Mouse (Mus musculus) ES-E14 (cell line): ENCODE measurements around the gene Esp38. TPM values are rescaled to one million over a fixed set of nuclear protein-coding genes. Genes with fewer than 3 reads are reported as not detected.
"Not testable (repeated sequence)": the region's sequence is repeated elsewhere in the genome, so short reads cannot be mapped to it uniquely, and the experiment has no call there.

Experiments used
- DNase-seq: peaks from one replicate; pipeline ENCODE4 v3.0.0-alpha.2; 2013; ENCODE audit warnings: low read depth, low spot score
- H3K27ac ChIP-seq: 2 replicates; pipeline ENCODE4 v1.5.1; 2012; ENCODE audit warnings: low read depth, mild to moderate bottlenecking, low read length, moderate library complexity, mixed read lengths; ENCODE audit not compliant: poor library complexity, insufficient read depth, severe bottlenecking
- H3K36me3 ChIP-seq: 2 replicates; pipeline ENCODE4 v1.6.1; 2012; ENCODE audit warnings: mild to moderate bottlenecking, low read length, moderate library complexity, mixed read lengths; ENCODE audit not compliant: control insufficient read depth, poor library complexity, insufficient read depth, severe bottlenecking
- H3K4me1 ChIP-seq, 2 experiments: fragments of 150-350 bp in 1 of 2; sonication (generic) in 1 of 2; 2 replicates each; pipeline ENCODE4 v1.6.1; 2012; ENCODE audit warnings: low read length in 2 of 2, mild to moderate bottlenecking in 1 of 2, mixed read lengths in 1 of 2; ENCODE audit not compliant: control insufficient read depth in 2 of 2, insufficient read depth in 2 of 2, poor library complexity in 1 of 2
- H3K4me3 ChIP-seq, 2 experiments: fragments of 150-350 bp in 1 of 2; sonication (generic) in 1 of 2; 2 replicates each; pipeline ENCODE4 v1.5.1; 2012; ENCODE audit warnings: low read length in 2 of 2, low read depth in 1 of 2, mild to moderate bottlenecking in 1 of 2, mixed read lengths in 1 of 2; ENCODE audit not compliant: insufficient read depth in 1 of 2, poor library complexity in 1 of 2, severe bottlenecking in 1 of 2
- H3K9ac ChIP-seq: 2 replicates; pipeline ENCODE4 v1.6.1; 2012; ENCODE audit warnings: low read depth, mild to moderate bottlenecking, low read length, mixed read lengths; ENCODE audit not compliant: poor library complexity, insufficient read depth, severe bottlenecking
- H3K9me3 ChIP-seq: fragments of 150-350 bp; sonication (generic); 2 replicates; pipeline ENCODE4 v1.6.1; 2012; ENCODE audit warnings: low read depth, mild to moderate bottlenecking, low read length; ENCODE audit not compliant: control insufficient read depth, insufficient read depth
- CHD2 ChIP-seq: IDR thresholded peaks from 2 replicates; pipeline ENCODE4 v1.6.1; 2014; ENCODE audit warnings: mild to moderate bottlenecking, low read depth, low read length, inconsistent platforms
- in situ Hi-C, 2 experiments: fragments of 600-800 bp; cut with MboI; formaldehyde crosslinking; loops; one replicate each; pipeline ENCODE4 v1.15.1; 2025; ENCODE audit warnings: low sequenced_read_pairs in 2 of 2, inconsistent platforms in 1 of 2; ENCODE audit not compliant: unreplicated experiment in 2 of 2
- total RNA-seq: library from RNA; depleted of rRNA; stranded (reverse); fragments of 300-350 nt; gene quantifications from 2 replicates; pipeline ENCODE4 v1.2.3, GENCODE M21; 2012; rRNA removed

Gene Esp38
- total RNA-seq: not detected in 2 replicates

DNA sequence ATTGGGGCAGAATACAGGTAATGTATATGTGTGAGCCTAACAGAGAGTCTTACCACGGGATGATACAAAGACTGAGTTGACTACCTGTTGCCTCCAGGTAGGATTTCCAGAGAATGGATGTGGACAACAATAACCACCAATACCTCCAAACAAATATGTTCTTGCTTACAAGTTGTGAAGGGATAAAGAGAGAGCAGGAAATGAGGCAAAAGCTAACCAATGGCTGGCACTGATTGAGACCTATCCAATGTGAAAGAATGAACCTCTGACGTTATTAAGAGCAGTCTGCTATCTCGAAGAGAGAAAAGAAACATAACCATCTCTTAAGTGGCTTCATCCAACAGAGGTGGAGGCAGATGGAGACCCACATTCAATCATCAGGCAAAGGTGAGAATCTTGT is at the start of gene Esp38:
TSS of gene Esp38 (plus strand) at position 301 of the 400 bp plus-strand sequence.
- in situ Hi-C loops: no loop called here
- Histone ChIP-seq H3K27ac (no peak within 1 kb of the TSS), H3K36me3 (no peaks in the 10 kb centered on the region), H3K9ac (no peak within 1 kb of the TSS), H3K4me1 (no peaks in the 10 kb centered on the region), H3K9me3 (no peaks in the 10 kb centered on the region), H3K4me3 (no peak within 1 kb of the TSS)
- no peak for DNase-seq
- TF ChIP-seq CHD2: no peak

DNA sequence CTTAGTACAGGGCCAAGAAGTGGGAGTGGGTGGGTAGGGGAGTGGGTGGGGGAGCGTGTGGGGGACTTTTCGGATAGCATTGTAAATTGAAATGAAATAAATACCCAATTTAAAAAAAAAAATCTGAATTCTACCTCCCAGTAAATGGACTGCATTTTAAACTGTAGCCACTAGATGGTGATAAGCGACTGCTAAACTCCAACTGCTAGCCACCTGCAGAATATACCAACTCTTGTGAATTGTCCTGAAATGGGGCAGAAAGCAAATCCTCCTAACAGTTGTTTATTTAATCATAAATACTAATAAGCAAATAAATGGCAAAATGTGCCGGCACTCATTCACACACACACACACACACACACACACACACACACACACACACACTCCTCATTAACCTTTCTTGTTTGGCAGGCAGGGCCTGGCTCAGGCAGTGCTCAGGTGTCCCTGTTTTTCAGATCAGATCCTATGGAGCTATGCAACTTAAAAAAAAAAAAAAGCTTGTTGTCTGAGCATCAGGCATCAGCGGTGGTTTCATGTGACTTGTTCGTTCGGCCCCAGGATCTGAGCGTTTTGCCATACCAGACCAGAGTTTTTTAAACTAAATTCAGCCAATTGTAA is 47.3 kb upstream of the Esp38 start:
- H3K27ac ChIP-seq, H3K4me3 ChIP-seq, H3K9ac ChIP-seq, H3K36me3 ChIP-seq, H3K9me3 ChIP-seq, DNase-seq, H3K4me1 ChIP-seq, in situ Hi-C loops: not testable (repeated sequence)

Other genes with a start within 250 kb of the Esp38 start
- not detected in 2 replicates for gene AC192777.2, start 144.9 kb downstream of the Esp38 start, total RNA-seq